Mouse (Mus musculus): Measurements from ENCODE around the gene Eif4a3. TPM values are rescaled to one million over a fixed set of nuclear protein-coding genes. Genes with fewer than 3 reads are reported as not detected.

Eif4a3 gene
- 10 to 100 TPM; 64.9 to 74.5 TPM for total RNA-seq (2021)
- long read RNA-seq, experiment 1, transcript Eif4a3-201 (12 exons, 1,509 nt), result major isoform, 179 of 200 reads
- long read RNA-seq, experiment 1, partial matches to known transcripts, result 14 of 200 reads
- long read RNA-seq, experiment 1, other reads (novel, unspliced or antisense), result 7 of 200 reads
- long read RNA-seq, experiment 2, transcript Eif4a3-201 (12 exons, 1,509 nt), result major isoform, 131 of 149 reads
- long read RNA-seq, experiment 2, partial matches to known transcripts, result 14 of 149 reads
- long read RNA-seq, experiment 2, other reads (novel, unspliced or antisense), result 4 of 149 reads

GRCm38 (mm10) chr11:119299391-119300245 is at the start of gene Eif4a3:
Gene Eif4a3 (minus strand): TSS chr11:119300089.
- DNase-seq, result peak; percentile 99
- intact Hi-C loops (cut with DNase I), result no loop called here

- DNase-seq, result no peak
- intact Hi-C loops (cut with DNase I), result no loop called here
Observed at GRCm38 (mm10) chr11:119347125-119347524, 47.2 kb upstream of the Eif4a3 start.

GRCm38 (mm10) chr11:119344865-119345264 is 45.0 kb upstream of the Eif4a3 start:
- intact Hi-C loops (cut with DNase I), result loop anchor here (5.0 kb wide), 1 partner anchor 147 kb away; the partner anchor contains the start of gene Endov
- DNase-seq, result no peak

- intact Hi-C loops (cut with DNase I), result loop anchor here (5.0 kb wide), 1 partner anchor 148 kb away; the partner anchor contains the start of gene Endov
Observed at GRCm38 (mm10) chr11:119344178-119344577, 44.3 kb upstream of the Eif4a3 start.

GRCm38 (mm10) chr11:119339637-119340036 is 39.7 kb upstream of the Eif4a3 start:
- intact Hi-C loops (cut with DNase I), result loop anchor here (1.0 to 5.0 kb wide), 3 partner anchors 24 to 153 kb away; partner anchors contain the start of gene Endov
- DNase-seq, result peak; percentile 71 to 78

More at GRCm38 (mm10) chr11:119344178-119344577, 44.3 kb upstream of the Eif4a3 start:
- peak; percentile 25 for DNase-seq

GRCm38 (mm10) chr11:119339179-119339578 is 39.3 kb upstream of the Eif4a3 start:
- DNase-seq, result no peak
- intact Hi-C loops (cut with DNase I), result loop anchor here (1.0 to 2.0 kb wide), 2 partner anchors 24 to 98 kb away; no protein-coding TSS in a partner anchor

GRCm38 (mm10) chr11:119338271-119339059 is 38.6 kb upstream of the Eif4a3 start:
- no peak for DNase-seq
- intact Hi-C loops (cut with DNase I), result loop anchor here (1.0 to 2.0 kb wide), 2 partner anchors 25 to 98 kb away; no protein-coding TSS in a partner anchor

- intact Hi-C loops (cut with DNase I), result no loop called here
- DNase-seq, result no peak
Observed at GRCm38 (mm10) chr11:119331970-119332369, 32.1 kb upstream of the Eif4a3 start.

- DNase-seq, result no peak
- intact Hi-C loops (cut with DNase I), result no loop called here
Observed at GRCm38 (mm10) chr11:119330592-119330991, 30.7 kb upstream of the Eif4a3 start.

GRCm38 (mm10) chr11:119325068-119325467 is 25.2 kb upstream of the Eif4a3 start:
- DNase-seq, result no peak
- intact Hi-C loops (cut with DNase I), result no loop called here

- no peak for DNase-seq
- intact Hi-C loops (cut with DNase I), result no loop called here
Observed at GRCm38 (mm10) chr11:119322521-119322920, 22.6 kb upstream of the Eif4a3 start.

GRCm38 (mm10) chr11:119316720-119317119 is 16.8 kb upstream of the Eif4a3 start:
- peak; percentile 32 to 38 for DNase-seq
- intact Hi-C loops (cut with DNase I), result no loop called here

- intact Hi-C loops (cut with DNase I), result no loop called here
- DNase-seq, result no peak
Observed at GRCm38 (mm10) chr11:119314252-119314936, 14.5 kb upstream of the Eif4a3 start.

- intact Hi-C loops (cut with DNase I), result no loop called here
- DNase-seq, result no peak
Observed at GRCm38 (mm10) chr11:119310621-119311020, 10.7 kb upstream of the Eif4a3 start.

- intact Hi-C loops (cut with DNase I), result no loop called here
- no peak for DNase-seq
Observed at GRCm38 (mm10) chr11:119307916-119308315, 8.0 kb upstream of the Eif4a3 start.

- intact Hi-C loops (cut with DNase I), result no loop called here
- no peak for DNase-seq
Observed at GRCm38 (mm10) chr11:119307658-119307867, 7.7 kb upstream of the Eif4a3 start, which contains the start of gene Card14. Gene Card14 (plus strand): TSS chr11:119307768.

GRCm38 (mm10) chr11:119306762-119307657 is 7.1 kb upstream of the Eif4a3 start:
- DNase-seq, result no peak
- intact Hi-C loops (cut with DNase I), result no loop called here

GRCm38 (mm10) chr11:119304904-119305712 is 5.2 kb upstream of the Eif4a3 start:
- peak; percentile 45 to 59 for DNase-seq
- intact Hi-C loops (cut with DNase I), result loop anchor here (2.0 kb wide), 1 partner anchor 58 kb away; no protein-coding TSS in a partner anchor

All from heart, postnatal 14 days (tissue).